Mouse (Mus musculus) embryonic stem cell, embryonic (primary cell): Measurements from ENCODE around the gene Gm20458.

ENCODE experiments used
- CTCF ChIA-PET, 4 experiments: fragments of 300-600 bp in 2 of 4; fragments of 350-600 bp in 2 of 4; sonication (Branson Sonifier 250); formaldehyde crosslinking; loops; one replicate each; lab custom pipeline; 2022; ENCODE audit warnings: inconsistent platforms in 2 of 4; lab: Charles Lee
- POLR2A ChIA-PET, 4 experiments: fragments of 300-600 bp in 2 of 4; fragments of 350-600 bp in 2 of 4; sonication (Branson Sonifier 250); formaldehyde crosslinking; loops; one replicate each; lab custom pipeline; 2022; ENCODE audit warnings: antibody characterized with exemption in 4 of 4, inconsistent platforms in 1 of 4; lab: Charles Lee

Gene Gm20458

GRCm38 (mm10) chr2:164514916-164515315, 54.1 kb downstream of the Gm20458 start:
- POLR2A ChIA-PET: interaction anchor here in 2 of 4 experiments (0.7 to 2.0 kb wide), 3 partner anchors 45 to 119 kb away, joined by 3 to 4 read pairs (median 4); no protein-coding TSS in a partner anchor
- CTCF ChIA-PET: interaction anchor here in 1 of 4 experiments (1.4 kb wide), 1 partner anchor 45 kb away, joined by 4 read pairs; no protein-coding TSS in a partner anchor

DNA sequence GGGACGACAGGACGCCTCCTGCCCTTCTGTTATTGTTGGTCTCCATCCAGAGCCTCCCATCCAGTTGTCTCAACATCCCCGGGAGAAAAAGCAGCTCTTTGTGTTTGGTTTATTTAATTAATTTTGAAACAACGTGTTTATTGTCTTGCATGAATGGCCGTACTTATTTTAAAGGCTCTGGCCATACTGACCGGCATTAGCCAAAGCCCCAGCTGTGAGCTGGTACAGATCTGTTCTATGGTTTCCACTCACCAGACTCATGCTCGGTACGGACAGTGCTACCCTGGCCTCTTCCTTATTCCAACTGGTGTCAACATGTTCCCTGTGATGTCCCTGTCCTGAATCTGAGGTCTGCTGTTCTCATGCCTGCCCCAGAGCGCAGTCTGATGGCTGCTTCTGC, 55.1 kb downstream of the Gm20458 start:
- POLR2A ChIA-PET: interaction anchor here in 3 of 4 experiments (0.6 to 1.3 kb wide), 3 partner anchors 16 to 1302 kb away, joined by 3 to 4 read pairs (median 3); no protein-coding TSS in a partner anchor
- CTCF ChIA-PET: interaction anchor here in 2 of 4 experiments (0.6 to 1.4 kb wide), 2 partner anchors 46 to 1094 kb away, joined by 3 to 4 read pairs; no protein-coding TSS in a partner anchor

- ChIA-PET POLR2A (interaction anchor here in 2 of 4 experiments (0.6 to 2.6 kb wide), 2 partner anchors 9 to 156 kb away, joined by 3 to 8 read pairs; no protein-coding TSS in a partner anchor), CTCF (interaction anchor here in 2 of 4 experiments (0.8 to 1.3 kb wide), 3 partner anchors 14 to 127 kb away, joined by 4 to 9 read pairs (median 6); no protein-coding TSS in a partner anchor)
These were observed 55.8 kb downstream of the Gm20458 start for GRCm38 (mm10) chr2:164516592-164516991.

DNA sequence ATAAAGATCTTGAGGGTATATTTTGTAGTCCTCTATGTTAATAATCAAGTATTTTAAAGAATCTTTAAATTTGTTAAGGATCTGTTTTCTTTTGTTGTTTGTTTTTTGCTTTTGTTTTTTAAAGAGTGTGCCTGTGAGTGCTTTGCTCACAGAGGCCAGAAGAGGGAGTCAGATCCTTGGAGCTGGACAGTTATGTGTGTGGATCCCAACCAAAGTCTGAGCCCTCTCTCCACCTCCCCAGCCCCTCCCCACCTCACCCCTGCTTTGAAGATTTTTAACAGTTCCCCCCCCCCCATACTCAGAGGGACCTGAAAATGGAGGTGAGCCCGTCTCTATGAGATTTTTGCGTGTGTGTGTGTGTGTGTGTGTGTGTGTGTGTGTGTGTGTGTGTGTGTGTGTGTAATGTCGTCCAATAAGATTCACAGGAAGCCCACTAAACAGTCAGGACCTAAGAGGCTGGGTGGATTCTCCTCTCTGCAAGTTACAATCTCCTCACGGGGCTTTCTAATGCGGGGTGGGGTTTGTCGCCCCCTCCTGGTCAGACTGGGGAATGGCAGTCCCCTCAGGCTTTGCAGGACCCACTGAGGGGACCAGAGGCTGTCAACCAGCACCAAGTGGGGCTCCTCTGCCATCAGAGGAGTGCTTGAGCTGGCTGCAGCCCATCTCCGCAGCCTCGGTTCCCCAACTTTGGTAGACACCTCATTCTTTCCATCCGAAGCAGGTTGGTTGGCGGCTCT, 56.9 kb downstream of the Gm20458 start:
- CTCF ChIA-PET: interaction anchor here (0.5 to 2.0 kb wide), 38 partner anchors 7 to 624 kb away, joined by 3 to 16 read pairs (median 4); partner anchors contain the start of genes Gm20458 (in 2 of the 4), Dbndd2 (in 1 of the 4) and Slpi (in 1 of the 4)
- POLR2A ChIA-PET: interaction anchor here (0.6 to 2.6 kb wide), 10 partner anchors 10 to 836 kb away, joined by 3 to 8 read pairs (median 4); partner anchors contain the start of genes Sdc4 (in 1 of the 4) and Sys1 (in 1 of the 4)

DNA sequence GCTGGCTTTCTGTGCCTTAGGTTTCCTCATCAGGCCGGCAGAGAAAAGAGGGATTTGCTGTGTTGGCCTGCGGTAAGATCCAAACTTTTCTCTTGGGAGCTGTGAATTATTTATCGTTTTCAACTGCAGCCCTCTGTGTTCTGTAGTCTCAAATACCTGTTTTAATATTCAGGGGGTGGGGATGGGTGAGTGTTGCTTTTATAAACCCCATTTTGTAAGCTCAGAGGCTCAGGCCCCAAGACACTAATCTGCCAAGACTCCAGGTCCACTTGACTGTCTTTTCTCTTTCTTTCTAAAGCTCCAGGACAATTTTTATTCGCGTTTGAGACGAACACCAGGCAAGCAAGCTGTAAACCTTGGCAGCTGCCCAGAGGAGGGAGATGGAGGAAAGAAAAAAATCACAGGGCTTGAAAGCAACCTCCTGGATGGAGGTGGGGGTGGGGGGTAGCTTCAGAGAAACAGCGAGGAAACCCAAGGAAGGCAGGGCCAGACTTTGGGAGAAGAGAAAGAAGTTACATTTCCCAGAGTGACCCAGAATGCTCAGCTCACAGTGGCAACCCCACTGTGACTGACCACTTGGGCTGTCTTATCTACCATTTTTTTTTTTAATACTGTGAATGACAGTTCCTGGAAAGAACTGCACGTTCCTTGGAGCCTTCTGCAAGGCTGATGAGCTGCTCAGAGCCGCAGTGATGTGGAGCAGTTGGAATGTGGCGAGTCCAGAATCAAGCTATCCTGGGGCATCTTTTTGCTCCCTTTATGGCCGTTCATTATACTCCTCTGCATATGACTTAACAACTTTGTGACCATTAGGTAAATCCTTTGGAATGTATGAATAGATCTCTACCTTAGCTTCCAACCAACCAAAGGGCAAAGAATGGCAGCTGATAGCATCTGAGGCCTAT, 57.8 kb downstream of the Gm20458 start:
- CTCF ChIA-PET: interaction anchor here (0.5 to 2.0 kb wide), 43 partner anchors 8 to 623 kb away, joined by 3 to 16 read pairs (median 4); partner anchors contain the start of genes Gm20458 (in 2 of the 4), Dbndd2 (in 1 of the 4), Slpi (in 1 of the 4) and Wfdc10 (in 1 of the 4)
- POLR2A ChIA-PET: interaction anchor here in 3 of 4 experiments (0.7 to 2.6 kb wide), 12 partner anchors 9 to 836 kb away, joined by 3 to 8 read pairs (median 3); partner anchors contain the start of genes Dnttip1 (in 1 of the 3), Sdc4 (in 1 of the 3), Sys1 (in 1 of the 3) and Wfdc3 (in 1 of the 3)

DNA sequence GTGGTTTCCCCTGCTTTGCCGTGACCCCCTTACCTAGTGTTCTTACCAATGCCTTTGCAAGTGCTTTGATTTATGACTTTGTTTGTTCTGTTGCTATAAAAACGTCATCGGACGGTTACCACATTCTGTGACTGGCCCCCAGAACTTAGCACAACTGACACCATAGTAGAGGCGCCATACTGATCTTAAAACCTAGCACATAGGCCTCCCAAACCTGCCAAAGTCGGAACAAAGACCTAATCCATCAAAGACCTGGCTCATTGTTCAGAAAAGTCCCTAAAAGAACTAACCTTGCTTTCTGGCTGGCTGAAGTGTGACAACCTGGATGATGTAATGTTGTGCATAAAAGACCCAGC, 58.4 kb downstream of the Gm20458 start:
- POLR2A ChIA-PET: interaction anchor here in 3 of 4 experiments (0.7 to 1.8 kb wide), 7 partner anchors 9 to 227 kb away, joined by 3 to 7 read pairs (median 3); partner anchors contain the start of genes Dnttip1 (in 1 of the 3), Sdc4 (in 1 of the 3), Sys1 (in 1 of the 3) and Wfdc3 (in 1 of the 3)
- CTCF ChIA-PET: interaction anchor here (0.5 to 2.0 kb wide), 16 partner anchors 9 to 265 kb away, joined by 3 to 10 read pairs (median 4); partner anchors contain the start of genes Dbndd2 (in 1 of the 4), Wfdc10 (in 1 of the 4) and Wfdc9 (in 1 of the 4)

DNA sequence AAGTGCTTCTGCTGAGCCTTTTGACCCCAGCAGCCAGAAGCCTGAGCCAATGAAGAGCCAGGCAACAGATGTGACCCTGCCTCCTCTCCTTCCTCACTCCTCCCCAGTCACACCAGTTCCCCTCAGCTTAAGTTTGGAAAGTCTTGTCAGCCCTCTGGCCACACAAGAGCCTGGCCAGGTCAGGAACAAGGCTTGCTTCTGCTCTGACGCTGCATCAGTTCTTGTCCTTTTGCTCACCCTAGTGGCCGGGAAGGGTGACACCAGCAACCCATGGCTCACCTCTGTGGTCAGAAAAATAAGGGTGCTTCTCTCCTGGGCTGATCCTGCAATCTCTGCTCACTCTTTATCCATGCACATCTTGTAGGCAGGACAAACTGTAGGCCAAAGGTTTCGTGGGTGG, 60.0 kb downstream of the Gm20458 start:
- CTCF ChIA-PET: interaction anchor here in 3 of 4 experiments (0.5 to 3.2 kb wide), 16 partner anchors 10 to 131 kb away, joined by 3 to 24 read pairs (median 8); partner anchors contain the start of genes Gm20458 (in 1 of the 3), Matn4 (in 1 of the 3) and Slpi (in 1 of the 3)

GRCm38 (mm10) chr2:164521841-164522240, 61.1 kb downstream of the Gm20458 start:
- POLR2A ChIA-PET: interaction anchor here (0.6 to 2.6 kb wide), 57 partner anchors 9 to 357 kb away, joined by 3 to 26 read pairs (median 4); partner anchors contain the start of genes Sdc4 (in 3 of the 4), Wfdc2 (in 3 of the 4), Gm20458 (in 1 of the 4) and Matn4 (in 1 of the 4)
- CTCF ChIA-PET: interaction anchor here (0.5 to 3.2 kb wide), 29 partner anchors 9 to 359 kb away, joined by 3 to 24 read pairs (median 6); partner anchors contain the start of genes Gm20458 (in 2 of the 4), Matn4 (in 1 of the 4), Slpi (in 1 of the 4) and Sys1 (in 1 of the 4)

More for the DNA sequence above, 60.0 kb downstream of the Gm20458 start:
- POLR2A ChIA-PET: interaction anchor here (0.5 to 2.6 kb wide), 28 partner anchors 9 to 113 kb away, joined by 3 to 26 read pairs (median 5); partner anchors contain the start of genes Sdc4 (in 2 of the 4), Gm20458 (in 1 of the 4), Pigt (in 1 of the 4) and Sys1 (in 1 of the 4)

- CTCF ChIA-PET: interaction anchor here (0.6 to 3.2 kb wide), 27 partner anchors 9 to 344 kb away, joined by 3 to 24 read pairs (median 6); partner anchors contain the start of genes Gm20458 (in 2 of the 4), Slpi (in 1 of the 4), Sys1 (in 1 of the 4) and Wfdc10 (in 1 of the 4)
These were observed 61.5 kb downstream of the Gm20458 start for GRCm38 (mm10) chr2:164522280-164522679.

DNA sequence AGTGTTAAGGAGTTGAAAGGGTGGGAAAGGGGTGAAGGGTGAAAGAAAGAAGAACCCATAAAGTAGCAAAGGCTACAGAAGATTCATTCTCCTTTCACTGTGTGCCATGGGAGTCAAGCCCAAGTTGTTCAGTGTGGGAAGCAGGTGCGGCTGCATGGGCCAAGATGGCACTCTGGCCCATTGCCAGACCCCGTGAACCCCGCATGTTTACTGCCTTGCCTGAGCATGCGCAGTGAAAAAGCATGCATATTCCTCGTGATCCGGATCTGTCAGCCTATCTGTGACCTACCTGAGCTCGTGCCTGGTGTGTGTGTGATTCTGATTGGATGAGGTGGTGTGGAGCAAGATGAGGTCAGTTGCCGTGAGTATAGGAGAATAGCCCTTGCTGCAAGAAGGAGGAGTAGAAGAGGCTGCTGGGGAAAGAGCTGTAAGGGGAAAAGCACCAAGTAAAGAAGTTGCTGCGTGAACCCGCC, 62.6 kb downstream of the Gm20458 start:
- ChIA-PET POLR2A (no interaction called here), CTCF (interaction anchor here in 2 of 4 experiments (0.6 to 2.8 kb wide), 2 partner anchors 134 to 137 kb away, joined by 4 to 16 read pairs; partner anchors contain the start of gene Slpi (in 1 of the 2))

More at GRCm38 (mm10) chr2:164522280-164522679, 61.5 kb downstream of the Gm20458 start:
- POLR2A ChIA-PET: interaction anchor here (0.7 to 2.6 kb wide), 42 partner anchors 8 to 356 kb away, joined by 3 to 26 read pairs (median 4); partner anchors contain the start of genes Wfdc2 (in 3 of the 4), Gm20458 (in 1 of the 4), Matn4 (in 1 of the 4) and Sdc4 (in 1 of the 4)

DNA sequence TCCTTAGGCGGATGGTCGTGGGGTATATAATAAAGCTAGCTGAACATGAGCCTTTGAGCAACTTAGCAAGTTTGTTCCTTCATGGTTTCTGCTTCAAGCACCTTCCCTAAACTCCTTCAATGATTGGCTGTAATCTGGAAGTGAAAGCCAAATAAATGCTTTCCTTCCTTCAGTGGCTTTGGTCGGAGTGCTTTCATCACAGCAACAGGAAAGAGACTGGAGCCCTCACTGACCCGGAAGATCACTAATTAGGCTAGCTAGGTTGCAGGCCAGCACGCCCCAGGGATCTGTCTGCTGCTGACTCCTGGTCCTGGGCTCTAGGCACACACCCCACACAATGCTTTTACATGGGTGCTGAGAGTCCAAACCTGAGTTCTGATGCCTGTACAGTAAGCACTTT, 67.8 kb downstream of the Gm20458 start:
- ChIA-PET CTCF (no interaction called here), POLR2A (no interaction called here)

GRCm38 (mm10) chr2:164531169-164531568, 70.4 kb downstream of the Gm20458 start:
- ChIA-PET CTCF (interaction anchor here (0.6 to 3.0 kb wide), 45 partner anchors 9 to 142 kb away, joined by 3 to 24 read pairs (median 5); partner anchors contain the start of genes Gm20458 (in 3 of the 4), Slpi (in 2 of the 4), Rbpjl (in 1 of the 4) and Wfdc10 (in 1 of the 4)), POLR2A (interaction anchor here (0.6 to 3.1 kb wide), 17 partner anchors 9 to 1667 kb away, joined by 3 to 14 read pairs (median 3); partner anchors contain the start of genes Gm20458 (in 1 of the 4), Pigt (in 1 of the 4) and Sys1 (in 1 of the 4))

- CTCF ChIA-PET: interaction anchor here in 1 of 4 experiments (1.1 kb wide), 1 partner anchor 124 kb away, joined by 3 read pairs; no protein-coding TSS in a partner anchor
- POLR2A ChIA-PET: interaction anchor here in 2 of 4 experiments (0.6 to 1.2 kb wide), 2 partner anchors 16 to 444 kb away, joined by 4 to 5 read pairs; no protein-coding TSS in a partner anchor
These were observed 73.5 kb downstream of the Gm20458 start for GRCm38 (mm10) chr2:164534315-164534714.

- ChIA-PET CTCF (interaction anchor here in 2 of 4 experiments (0.6 kb wide), 2 partner anchors 11 to 67 kb away, joined by 3 read pairs; no protein-coding TSS in a partner anchor), POLR2A (interaction anchor here in 2 of 4 experiments (0.6 to 1.4 kb wide), 2 partner anchors 9 to 52 kb away, joined by 3 to 4 read pairs; no protein-coding TSS in a partner anchor)
These were observed 76.2 kb downstream of the Gm20458 start for GRCm38 (mm10) chr2:164537003-164537402.
